Mouse (Mus musculus) effector memory CD4-positive, alpha-beta T cell, adult 7 months (primary cell): ENCODE results near the gene Gas2l2. TPM values are rescaled to one million over a fixed set of nuclear protein-coding genes. Genes with fewer than 3 reads are reported as not detected.

Source experiments
- polyA plus RNA-seq: library from polyadenylated mRNA; unstranded; fragments of 100-300 nt; shearing (Covaris generic); gene quantifications from one replicate; pipeline ENCODE4 v1.2.1, GENCODE M21; 2017

Gas2l2 gene
- 0.29 TPM for polyA plus RNA-seq

GRCm38 (mm10) chr11:83429355-83429754, at the start of gene Gas2l2:
Gene Gas2l2 (minus strand): TSS chr11:83429455.

GRCm38 (mm10) chr11:83472324-83473234, 43.3 kb upstream of the Gas2l2 start, which contains the start of gene Taf15:
Gene Taf15 (plus strand): TSS chr11:83473086.

GRCm38 (mm10) chr11:83462711-83463244, 33.5 kb upstream of the Gas2l2 start, which contains the start of gene Mmp28:
Gene Mmp28 (minus strand): TSS chr11:83463071.

GRCm38 (mm10) chr11:83437377-83437776, 8.1 kb upstream of the Gas2l2 start, which contains the start of gene 1700020L24Rik:
Gene 1700020L24Rik (plus strand): TSS chr11:83437677.

GRCm38 (mm10) chr11:83409087-83409754, 20.0 kb downstream of the Gas2l2 start, which contains the start of gene Rasl10b:
Gene Rasl10b (plus strand): TSS chr11:83409137.

Other genes with a start within 250 kb of the Gas2l2 start
- 2.0 TPM for gene Slfn3, start 238.1 kb downstream of the Gas2l2 start, polyA plus RNA-seq
- not detected for gene Slfn14, start 142.7 kb downstream of the Gas2l2 start, polyA plus RNA-seq
- gene Ap2b1, start 130.4 kb downstream of the Gas2l2 start, polyA plus RNA-seq: 41.8 TPM
- 12.9 TPM for gene Pex12, start 126.9 kb downstream of the Gas2l2 start, polyA plus RNA-seq
- gene Rasl10b, start 20.3 kb downstream of the Gas2l2 start, polyA plus RNA-seq: not detected
- 1.1 TPM for gene 1700020L24Rik, start 8.2 kb upstream of the Gas2l2 start, polyA plus RNA-seq
- not detected for gene Mmp28, start 33.6 kb upstream of the Gas2l2 start, polyA plus RNA-seq
- 21.3 TPM for gene Taf15, start 43.6 kb upstream of the Gas2l2 start, polyA plus RNA-seq
- gene Heatr9, start 92.7 kb upstream of the Gas2l2 start, polyA plus RNA-seq: 1.3 TPM
- gene Ccl5, start 101.1 kb upstream of the Gas2l2 start, polyA plus RNA-seq: 3,826 TPM
- gene Ccl9, start 149.2 kb upstream of the Gas2l2 start, polyA plus RNA-seq: 1.7 TPM
- not detected for gene Ccl6, start 163.6 kb upstream of the Gas2l2 start, polyA plus RNA-seq
- gene Rpl9-ps1, start 216.2 kb upstream of the Gas2l2 start, polyA plus RNA-seq: not detected
- 45.8 TPM for gene Ccl3, start 219.9 kb upstream of the Gas2l2 start, polyA plus RNA-seq
- 203 TPM for gene Ccl4, start 233.1 kb upstream of the Gas2l2 start, polyA plus RNA-seq